Mouse (Mus musculus) lung, embryonic 15.5 days (tissue): ENCODE data around the gene Hist1h4i. TPM values are rescaled to one million over a fixed set of nuclear protein-coding genes. Genes with fewer than 3 reads are reported as not detected.

Experiments
- ATAC-seq: fragments of 200-750 bp; cut with Nextera tagmentation; 2 replicates; pipeline ENCODE4 v1.8.0; 2017; ENCODE audit warnings: moderate number of reproducible peaks, borderline replicate concordance; ENCODE audit not compliant: low FRiP score, low TSS enrichment; ENCODE audit errors: extremely low read depth
- H3K27ac ChIP-seq: fragments of 300-500 bp; sonication (generic); 2 replicates; pipeline ENCODE4 v1.5.1; 2015; ENCODE audit warnings: moderate library complexity, mild to moderate bottlenecking, inconsistent platforms
- H3K27me3 ChIP-seq: fragments of 300-500 bp; sonication (generic); 2 replicates; pipeline ENCODE4 v1.6.1; 2015; ENCODE audit warnings: inconsistent platforms
- H3K36me3 ChIP-seq: fragments of 300-500 bp; sonication (generic); 2 replicates; pipeline ENCODE4 v1.6.1; 2015; ENCODE audit warnings: inconsistent platforms
- H3K4me1 ChIP-seq: fragments of 300-500 bp; sonication (generic); 2 replicates; pipeline ENCODE4 v1.6.1; 2015; ENCODE audit warnings: inconsistent platforms
- H3K4me2 ChIP-seq: fragments of 300-500 bp; sonication (generic); 2 replicates; pipeline ENCODE4 v1.6.1; 2015; ENCODE audit warnings: inconsistent platforms, mild to moderate bottlenecking, moderate library complexity
- H3K4me3 ChIP-seq: fragments of 300-500 bp; sonication (generic); 2 replicates; pipeline ENCODE4 v1.5.1; 2015; ENCODE audit warnings: mild to moderate bottlenecking, inconsistent platforms
- H3K9ac ChIP-seq: fragments of 300-500 bp; sonication (generic); 2 replicates; pipeline ENCODE4 v1.6.1; 2015; ENCODE audit warnings: inconsistent platforms
- H3K9me3 ChIP-seq: fragments of 300-500 bp; sonication (generic); 2 replicates; pipeline ENCODE4 v1.6.1; 2016; ENCODE audit warnings: inconsistent platforms
- WGBS: fragments of 180-500 bp; shearing (Covaris S2); methylation state at CpG from one replicate; pipeline ENCODE4 v1.1.7; 2015; 5-methylcytosine and 5-hydroxymethylcytosine counted together
- polyA plus RNA-seq: library from polyadenylated mRNA; unstranded; fragments of >200 nt; fragmentation: Nextera tagmentation; extraction: Ambion mirVana; gene quantifications from 2 replicates; pipeline ENCODE4 v1.2.1, GENCODE M21; 2015

The Hist1h4i gene
- polyA plus RNA-seq, 1 experiment from 2014 or later, result 27.2 TPM

GRCm38 (mm10) chr13:22020901-22021339 is 20.2 kb downstream of the Hist1h4i start:
- Histone ChIP-seq H3K4me1 (peaks cover 8% of the 10 kb centered on the region; the same call in 1 of the 2 replicates), H3K27me3 (no peaks in the 10 kb centered on the region), H3K36me3 (no peaks in the 10 kb centered on the region), H3K27ac (no peak overlapping the region), H3K4me2 (peak overlapping the region; percentile 85), H3K9ac (peak overlapping the region; percentile 44), H3K9me3 (no peaks in the 10 kb centered on the region), H3K4me3 (peak overlapping the region; percentile 57)
- ATAC-seq, result peak; percentile 66
- under 1% methylated on average over 8 of the region's 8 CpGs for WGBS

DNA sequence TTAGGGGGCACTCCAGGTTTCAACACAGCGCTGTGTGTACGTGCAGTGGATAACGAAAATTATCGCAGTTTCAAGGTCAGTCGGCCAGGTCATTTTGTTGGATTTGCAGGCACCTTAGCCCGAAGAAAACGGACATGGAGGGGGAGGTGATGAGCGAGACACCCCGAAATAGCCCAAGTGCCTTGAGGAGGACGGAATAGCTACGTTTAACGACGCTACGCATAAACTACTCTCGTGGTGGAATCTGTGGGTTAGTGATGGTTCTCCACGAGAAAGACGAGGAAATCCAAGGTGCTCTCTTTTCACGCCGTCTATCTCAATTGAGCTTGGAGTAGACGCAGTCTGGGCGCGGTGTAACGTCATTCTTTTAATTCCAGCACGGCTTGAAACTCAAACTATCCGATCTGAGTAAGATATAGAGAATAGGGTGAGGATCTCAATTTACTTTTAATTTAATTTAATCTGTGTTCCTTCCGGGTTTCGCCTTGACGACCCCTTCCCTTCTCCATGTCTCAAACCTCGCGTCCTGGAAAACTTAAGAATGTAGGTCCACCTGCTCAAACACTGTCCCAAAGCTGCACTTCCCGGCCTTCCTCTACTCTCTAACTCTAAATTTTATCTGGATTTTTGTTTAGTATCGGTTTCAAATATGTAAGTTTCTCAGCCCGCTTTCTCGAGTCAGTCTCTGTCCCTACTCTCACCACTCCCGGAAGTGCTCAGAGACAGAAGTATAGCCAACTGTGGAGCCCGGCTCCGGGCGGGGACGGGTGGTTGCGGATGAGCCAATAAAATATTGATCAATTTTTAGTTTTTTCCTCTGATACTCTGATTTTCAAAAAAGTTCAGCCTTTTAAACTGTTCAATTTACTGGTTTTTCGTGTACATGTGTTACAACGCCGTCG is 21.0 kb downstream of the Hist1h4i start:
- Histone ChIP-seq H3K27ac (no peak overlapping the region), H3K4me2 (peak overlapping the region; percentile 85), H3K4me1 (peaks cover 8% of the 10 kb centered on the region; the same call in 1 of the 2 replicates), H3K9me3 (no peaks in the 10 kb centered on the region), H3K4me3 (peak overlapping the region; percentile 57), H3K9ac (peak overlapping the region; percentile 44), H3K27me3 (peaks cover 3% of the 10 kb centered on the region; the same call in 1 of the 2 replicates), H3K36me3 (no peaks in the 10 kb centered on the region)
- WGBS, result under 1% methylated on average over 44 of the region's 44 CpGs
- no peak; the same call in 1 of the 2 replicates for ATAC-seq

- 0 out of 2 replicates have a peak overlapping the region, but pooled peaks have one; percentile 12 for H3K4me3 ChIP-seq
- peak; percentile 81; the same call in 1 of the 2 replicates for ATAC-seq
- WGBS, result 13% methylated on average over 27 of the region's 27 CpGs
- H3K9ac ChIP-seq, result no peak overlapping the region
- H3K9me3 ChIP-seq, result no peaks in the 10 kb centered on the region
- no peaks in the 10 kb centered on the region for H3K36me3 ChIP-seq
- no peak overlapping the region for H3K27ac ChIP-seq
- peaks cover 38% of the 10 kb centered on the region for H3K27me3 ChIP-seq
- H3K4me2 ChIP-seq, result peak overlapping the region; percentile 57
- H3K4me1 ChIP-seq, result peaks cover 10% of the 10 kb centered on the region; the same call in 1 of the 2 replicates
Measured at GRCm38 (mm10) chr13:22015479-22016450, 25.4 kb downstream of the Hist1h4i start.

DNA sequence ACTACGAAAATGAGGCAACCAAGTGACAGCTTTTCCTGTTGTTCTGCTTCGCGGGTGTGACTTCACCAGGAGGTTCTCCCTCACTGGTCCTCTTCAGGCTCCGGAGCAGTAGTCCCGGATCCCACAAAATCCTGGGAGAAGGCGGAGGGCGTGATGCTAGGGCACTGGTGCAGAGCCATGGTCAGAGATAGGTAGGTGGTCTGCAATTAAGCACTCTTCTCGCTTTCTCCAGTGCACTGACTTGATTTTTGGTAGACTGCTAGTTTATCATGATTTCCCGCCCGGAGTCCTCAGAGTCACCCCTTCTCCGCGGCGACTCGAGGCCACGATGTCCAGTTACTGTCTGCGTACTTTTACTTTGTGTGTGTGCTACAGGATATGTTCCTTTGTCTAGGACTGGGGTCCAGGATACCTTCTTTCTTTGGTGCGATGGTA is 26.7 kb downstream of the Hist1h4i start:
- Histone ChIP-seq H3K36me3 (no peaks in the 10 kb centered on the region), H3K4me2 (peak overlapping the region; percentile 57), H3K9me3 (no peaks in the 10 kb centered on the region), H3K4me1 (peaks cover 10% of the 10 kb centered on the region; the same call in 1 of the 2 replicates), H3K27me3 (peaks cover 51% of the 10 kb centered on the region), H3K9ac (0 out of 2 replicates have a peak overlapping the region, but pooled peaks have one; percentile 14), H3K4me3 (peak overlapping the region; percentile 25), H3K27ac (no peak overlapping the region)
- 6% methylated on average over 17 of the region's 17 CpGs for WGBS
- no peak for ATAC-seq

DNA sequence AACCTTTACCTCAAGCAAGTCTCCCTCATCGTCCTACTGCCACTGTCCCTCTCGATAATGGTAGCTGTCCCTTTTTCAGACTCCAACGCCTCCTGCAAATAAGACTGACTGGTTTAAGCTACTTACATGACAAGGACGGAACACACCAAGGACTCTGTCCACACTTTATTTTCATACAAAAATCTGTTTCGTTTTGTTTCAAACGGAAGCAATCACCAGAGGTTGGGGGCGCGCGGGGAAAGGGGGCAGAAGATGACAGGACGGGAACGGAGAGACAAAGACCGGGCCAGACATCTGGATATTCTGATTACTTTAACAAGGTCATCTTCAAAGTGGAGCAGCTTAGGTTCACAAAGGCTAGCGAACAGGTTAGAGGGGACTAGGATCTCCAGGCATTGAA is 27.4 kb downstream of the Hist1h4i start:
- 20% methylated on average over 13 of the region's 13 CpGs for WGBS
- no peaks in the 10 kb centered on the region for H3K36me3 ChIP-seq
- no peaks in the 10 kb centered on the region for H3K9me3 ChIP-seq
- peak overlapping the region; percentile 25 for H3K4me3 ChIP-seq
- H3K9ac ChIP-seq, result no peak overlapping the region
- no peak overlapping the region for H3K27ac ChIP-seq
- H3K4me2 ChIP-seq, result peak overlapping the region; percentile 57
- ATAC-seq, result no peak
- peaks cover 10% of the 10 kb centered on the region; the same call in 1 of the 2 replicates for H3K4me1 ChIP-seq
- H3K27me3 ChIP-seq, result peaks cover 58% of the 10 kb centered on the region

- Histone ChIP-seq H3K9me3 (no peaks in the 10 kb centered on the region), H3K27ac (no peak within 1 kb of the TSS), H3K4me1 (peaks cover 27% of the 10 kb centered on the region), H3K36me3 (no peaks in the 10 kb centered on the region), H3K27me3 (peaks cover 83% of the 10 kb centered on the region), H3K4me2 (no peak within 1 kb of the TSS), H3K9ac (no peak within 1 kb of the TSS), H3K4me3 (0 out of 2 replicates have a peak within 1 kb of the TSS, but pooled peaks have one; percentile 2)
- WGBS, result 42% methylated on average over 7 of the region's 7 CpGs
- no peak for ATAC-seq
Measured at GRCm38 (mm10) chr13:22009642-22010041, 31.5 kb downstream of the Hist1h4i start, which contains the start of gene Prss16. Gene Prss16 (minus strand): TSS chr13:22009742.

DNA sequence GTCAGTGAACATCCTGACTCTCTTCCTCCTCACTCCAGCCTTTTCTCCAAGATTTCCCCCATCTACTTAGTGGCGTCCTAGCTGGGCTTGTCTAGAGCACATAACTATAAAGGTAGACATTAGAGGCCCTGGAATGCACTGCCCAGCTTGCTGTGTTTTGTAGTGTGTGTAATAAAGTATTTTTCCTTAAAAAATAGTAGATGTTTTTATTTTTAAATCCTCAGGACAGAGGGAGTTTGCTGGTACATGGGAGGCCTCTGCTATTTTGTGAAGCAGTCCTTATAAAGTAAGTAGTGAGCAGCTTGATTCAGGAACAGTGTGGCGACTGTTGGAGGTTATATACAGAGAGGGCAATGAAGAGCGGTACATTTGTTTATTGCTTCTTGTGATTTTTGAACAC is 32.5 kb downstream of the Hist1h4i start:
- WGBS, result 76% methylated on average over 3 of the region's 3 CpGs
- Histone ChIP-seq H3K27me3 (peaks cover 83% of the 10 kb centered on the region), H3K27ac (no peak overlapping the region), H3K36me3 (no peaks in the 10 kb centered on the region), H3K4me2 (no peak overlapping the region), H3K4me3 (0 out of 2 replicates have a peak overlapping the region, but pooled peaks have one; percentile 2), H3K9ac (no peak overlapping the region), H3K4me1 (peaks cover 23% of the 10 kb centered on the region), H3K9me3 (no peaks in the 10 kb centered on the region)
- no peak for ATAC-seq

DNA sequence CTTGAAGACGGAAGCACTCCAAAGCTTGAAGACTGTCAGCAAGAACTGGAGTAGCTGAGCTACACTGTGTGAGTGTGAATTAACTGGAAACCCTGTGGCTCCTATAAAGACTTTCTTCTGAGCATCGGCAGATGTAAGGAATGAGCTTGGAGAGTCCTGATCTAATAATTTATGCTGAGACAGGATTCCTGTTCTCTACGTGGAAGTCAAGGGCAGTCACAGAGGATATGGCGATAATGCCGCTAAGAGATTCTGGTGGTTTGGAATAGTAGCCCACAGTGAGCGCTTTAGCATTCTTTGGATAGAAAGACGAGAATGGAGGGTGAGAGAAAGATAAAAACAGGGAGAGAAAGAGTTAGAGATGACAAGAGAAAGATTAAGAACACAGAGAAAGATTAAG is 33.3 kb downstream of the Hist1h4i start:
- Histone ChIP-seq H3K9me3 (no peaks in the 10 kb centered on the region), H3K4me2 (no peak overlapping the region), H3K27me3 (peaks cover 86% of the 10 kb centered on the region), H3K4me1 (peaks cover 23% of the 10 kb centered on the region), H3K36me3 (no peaks in the 10 kb centered on the region), H3K4me3 (no peak overlapping the region), H3K9ac (no peak overlapping the region), H3K27ac (no peak overlapping the region)
- WGBS, result 46% methylated on average over 7 of the region's 7 CpGs
- ATAC-seq, result no peak

GRCm38 (mm10) chr13:22007121-22007510 is 34.0 kb downstream of the Hist1h4i start:
- H3K9me3 ChIP-seq, result no peaks in the 10 kb centered on the region
- H3K27me3 ChIP-seq, result peaks cover 84% of the 10 kb centered on the region
- no peak for ATAC-seq
- no peak overlapping the region for H3K27ac ChIP-seq
- peak overlapping the region; percentile 65 for H3K4me3 ChIP-seq
- H3K4me2 ChIP-seq, result peak overlapping the region; percentile 98
- peaks cover 23% of the 10 kb centered on the region for H3K4me1 ChIP-seq
- H3K36me3 ChIP-seq, result no peaks in the 10 kb centered on the region
- no peak overlapping the region for H3K9ac ChIP-seq
- 5% methylated on average over 18 of the region's 18 CpGs for WGBS

DNA sequence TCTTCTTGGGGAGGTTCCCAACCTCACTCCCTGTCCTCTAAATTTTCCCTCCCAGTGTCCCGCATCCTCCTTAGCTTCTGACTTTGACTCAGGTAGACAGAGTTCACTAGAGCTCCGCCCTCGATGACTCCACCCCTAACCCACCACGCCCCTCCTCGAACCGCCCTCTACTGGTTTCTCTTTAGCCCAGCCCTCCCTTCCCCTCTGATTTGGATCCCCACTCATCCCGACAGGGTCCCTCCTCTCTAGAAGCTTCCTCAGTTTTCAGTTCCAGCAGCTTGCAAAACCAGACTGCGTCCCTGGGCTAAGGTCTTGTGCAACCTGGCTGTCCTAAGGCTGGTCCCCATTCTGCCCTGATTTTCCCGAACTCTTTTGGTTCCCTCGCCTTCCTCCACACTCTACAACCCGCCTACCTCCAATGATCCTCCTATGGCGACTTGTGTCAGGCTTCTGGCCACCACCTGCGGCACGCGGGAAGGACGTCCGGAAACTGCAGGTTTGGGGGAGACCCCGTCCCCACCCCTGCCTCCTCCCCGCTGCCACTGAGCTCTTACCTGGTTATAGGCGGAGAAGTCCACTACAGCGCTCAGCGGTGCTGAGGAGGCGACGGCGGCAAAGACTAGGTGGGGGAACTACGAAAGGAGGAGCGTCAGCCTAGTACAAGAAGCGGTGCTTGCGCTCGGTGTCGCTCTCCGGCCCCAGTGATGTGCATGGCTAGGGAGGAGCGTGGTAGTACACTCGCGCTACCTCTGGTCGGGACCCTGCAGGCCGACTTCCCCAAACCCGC is 34.6 kb downstream of the Hist1h4i start:
- H3K9ac ChIP-seq, result peak overlapping the region; percentile 47
- H3K4me2 ChIP-seq, result peak overlapping the region; percentile 98
- under 1% methylated on average over 38 of the region's 38 CpGs for WGBS
- H3K36me3 ChIP-seq, result no peaks in the 10 kb centered on the region
- H3K4me3 ChIP-seq, result peak overlapping the region; percentile 65
- peaks cover 87% of the 10 kb centered on the region for H3K27me3 ChIP-seq
- H3K27ac ChIP-seq, result peak overlapping the region; percentile 66
- H3K4me1 ChIP-seq, result peaks cover 23% of the 10 kb centered on the region
- ATAC-seq, result peak; percentile 91
- no peaks in the 10 kb centered on the region for H3K9me3 ChIP-seq
